Mouse (Mus musculus): ENCODE results near the gene Commd1. TPM values are rescaled to one million over a fixed set of nuclear protein-coding genes. Genes with fewer than 3 reads are reported as not detected.
A peak's percentile ranks its signal among the peaks of the same experiment; 100 is the strongest.

Gene Commd1
- total and polyA plus RNA-seq, 2 experiments from 2014 or later, result 44.0 to 207 TPM

GRCm38 (mm10) chr11:23007166-23007480 is 24.9 kb upstream of the Commd1 start:
- Histone ChIP-seq H3K4me1 (ENCODE audit: insufficient read depth) (no peaks in the 10 kb centered on the region), H3K4me2 (ENCODE audit: low read depth) (peak overlapping the region; percentile 81), H3K9ac (peak overlapping the region; percentile 77), H3K9me3 (ENCODE audit: low read length) (no peaks in the 10 kb centered on the region), H3K36me3 (ENCODE audit: insufficient read depth) (peaks cover 26% of the 10 kb centered on the region), H3K4me3 (ENCODE audit: low read depth, low read length) (peak overlapping the region; percentile 55), H3K27ac (ENCODE audit: low read depth, low read length) (peak overlapping the region; percentile 92), H3K27me3 (ENCODE audit: insufficient read depth, low read length) (no peaks in the 10 kb centered on the region)
- DNase-seq (no peak), ATAC-seq (no peak; the same call in 1 of the 2 replicates)
- 6% methylated on average over 6 of the region's 6 CpGs for WGBS
- TF ChIP-seq CTCF (IDR thresholded peaks at IDR 0.05; ENCODE audit: low read depth), result no peak

GRCm38 (mm10) chr11:23005276-23005675 is 23.1 kb upstream of the Commd1 start:
- Histone ChIP-seq H3K27ac (ENCODE audit: low read depth, low read length) (no peak overlapping the region), H3K9ac (no peak overlapping the region), H3K9me3 (ENCODE audit: low read length) (no peaks in the 10 kb centered on the region), H3K4me3 (ENCODE audit: low read depth, low read length) (no peak overlapping the region), H3K4me2 (ENCODE audit: low read depth) (no peak overlapping the region), H3K36me3 (ENCODE audit: insufficient read depth) (peaks cover 42% of the 10 kb centered on the region), H3K4me1 (ENCODE audit: insufficient read depth) (no peaks in the 10 kb centered on the region), H3K27me3 (ENCODE audit: insufficient read depth, low read length) (no peaks in the 10 kb centered on the region)
- 90% methylated on average over 1 of the region's 1 CpGs for WGBS
- ATAC-seq (no peak), DNase-seq (no peak)
- no peak for TF ChIP-seq CTCF (IDR thresholded peaks at IDR 0.05; ENCODE audit: low read depth)

DNA sequence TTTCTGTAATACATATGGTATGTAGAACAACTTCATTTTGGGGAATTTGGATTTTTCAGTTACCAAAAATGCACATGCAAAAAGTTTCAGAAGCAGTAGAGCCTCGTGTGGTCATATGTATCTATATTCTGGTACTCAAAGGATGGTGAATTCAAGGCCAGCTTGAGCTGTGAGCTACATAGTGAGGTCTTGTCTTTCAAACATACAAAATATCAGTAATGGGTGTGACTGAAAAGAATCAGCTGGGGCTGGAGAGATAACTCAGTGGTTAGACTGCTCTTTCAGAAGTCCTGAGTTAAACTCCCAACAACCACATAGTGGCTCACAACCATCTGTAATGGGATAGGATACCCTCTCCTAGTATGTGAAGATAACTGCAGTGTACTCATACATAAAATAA is 16.1 kb upstream of the Commd1 start:
- WGBS, result 75% methylated on average over 1 of the region's 1 CpGs
- Histone ChIP-seq H3K4me3 (ENCODE audit: low read depth, low read length) (no peak overlapping the region), H3K4me1 (ENCODE audit: insufficient read depth) (no peaks in the 10 kb centered on the region), H3K4me2 (ENCODE audit: low read depth) (no peak overlapping the region), H3K9me3 (ENCODE audit: low read length) (no peaks in the 10 kb centered on the region), H3K27ac (ENCODE audit: low read depth, low read length) (no peak overlapping the region), H3K27me3 (ENCODE audit: insufficient read depth, low read length) (no peaks in the 10 kb centered on the region), H3K36me3 (ENCODE audit: insufficient read depth) (peaks cover 74% of the 10 kb centered on the region), H3K9ac (no peak overlapping the region)
- ATAC-seq (no peak), DNase-seq (no peak)
- TF ChIP-seq CTCF (IDR thresholded peaks at IDR 0.05; ENCODE audit: low read depth), result no peak

DNA sequence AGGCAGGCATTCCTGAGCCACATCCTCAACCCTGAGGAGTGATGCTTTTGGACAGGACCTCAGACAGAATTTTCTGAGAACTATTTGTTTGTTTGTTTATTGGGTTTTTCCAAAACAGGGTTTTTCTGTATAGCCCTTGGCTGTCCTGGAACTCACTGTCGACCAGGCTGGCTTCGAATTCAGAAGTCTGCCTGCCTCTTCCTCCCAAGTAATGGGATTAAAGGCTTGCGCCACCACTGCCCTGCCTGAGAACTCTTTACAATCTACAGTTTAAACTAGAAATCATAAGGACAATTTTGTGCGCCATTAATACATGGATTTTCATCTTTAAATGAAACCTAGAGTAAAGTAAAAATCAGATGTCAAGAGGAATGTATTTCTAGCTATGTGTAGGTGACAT is 13.3 kb upstream of the Commd1 start:
- Histone ChIP-seq H3K4me3 (ENCODE audit: low read depth, low read length) (no peak overlapping the region), H3K9me3 (ENCODE audit: low read length) (no peaks in the 10 kb centered on the region), H3K4me1 (ENCODE audit: insufficient read depth) (peaks cover 4% of the 10 kb centered on the region; the same call in 1 of the 2 replicates), H3K27me3 (ENCODE audit: insufficient read depth, low read length) (no peaks in the 10 kb centered on the region), H3K9ac (no peak overlapping the region), H3K4me2 (ENCODE audit: low read depth) (no peak overlapping the region), H3K27ac (ENCODE audit: low read depth, low read length) (no peak overlapping the region), H3K36me3 (ENCODE audit: insufficient read depth) (peaks cover 54% of the 10 kb centered on the region)
- DNase-seq (no peak), ATAC-seq (no peak)
- 93% methylated on average over 4 of the region's 4 CpGs for WGBS
- TF ChIP-seq CTCF (IDR thresholded peaks at IDR 0.05; ENCODE audit: low read depth), result no peak

DNA sequence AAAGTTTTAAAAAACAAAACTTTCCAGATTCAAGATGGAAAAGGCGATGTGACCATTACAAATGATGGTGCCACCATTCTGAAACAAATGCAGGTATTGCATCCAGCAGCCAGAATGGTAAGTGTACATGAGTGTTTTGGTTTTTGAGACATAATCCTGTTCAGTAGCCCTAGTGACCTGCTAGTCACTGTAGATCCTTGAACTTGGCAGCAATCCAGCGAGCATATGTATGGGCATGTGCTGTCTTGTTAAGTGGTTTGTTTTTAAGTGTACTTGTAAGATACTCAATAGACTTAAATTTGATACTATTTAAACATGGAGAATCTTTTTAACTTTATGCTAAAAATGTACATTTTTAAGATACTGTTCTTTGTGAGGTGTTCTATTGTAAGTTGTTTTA is 12.1 kb upstream of the Commd1 start:
- peaks cover 43% of the 10 kb centered on the region for H3K36me3 ChIP-seq (ENCODE audit: insufficient read depth)
- peak; percentile 6 for DNase-seq

DNA sequence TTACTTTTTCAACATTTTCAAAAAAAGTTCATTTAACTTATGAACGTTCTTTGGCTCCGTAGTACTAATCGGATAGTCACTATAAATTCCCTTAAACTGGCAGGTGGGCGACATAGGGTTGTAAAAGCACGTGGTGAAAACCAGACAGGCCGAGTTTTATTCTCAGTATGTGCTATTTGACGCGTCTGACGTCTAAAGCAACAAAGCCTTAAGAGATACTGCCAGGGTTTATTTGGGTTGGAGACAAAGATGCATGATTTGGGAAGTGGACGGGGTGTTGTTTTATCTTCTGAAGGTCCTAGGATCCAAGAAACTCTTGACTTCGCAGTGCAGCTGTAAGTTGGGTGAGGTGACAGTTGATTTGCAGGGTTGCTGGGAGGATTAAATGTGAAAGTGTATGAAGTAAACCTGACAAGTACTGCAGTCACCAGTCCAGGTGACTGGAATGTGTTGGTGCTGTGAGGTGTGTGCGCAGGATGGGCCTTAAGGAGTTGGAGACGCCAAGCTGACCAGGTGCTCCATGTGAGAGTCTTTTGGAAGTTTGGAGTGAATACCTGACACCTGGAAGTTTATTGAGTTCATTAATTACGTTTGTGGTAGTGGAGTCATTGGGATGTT is 9.1 kb upstream of the Commd1 start:
- 11% methylated on average over 14 of the region's 14 CpGs for WGBS
- 0 out of 2 replicates have a peak overlapping the region, but pooled peaks have one; percentile 93 for H3K27ac ChIP-seq (ENCODE audit: low read depth, low read length)
- no peaks in the 10 kb centered on the region for H3K27me3 ChIP-seq (ENCODE audit: insufficient read depth, low read length)
- ATAC-seq (no peak), DNase-seq (no peak)
- peaks cover 4% of the 10 kb centered on the region; the same call in 1 of the 2 replicates for H3K4me1 ChIP-seq (ENCODE audit: insufficient read depth)
- peak overlapping the region; percentile 73 for H3K4me3 ChIP-seq (ENCODE audit: low read depth, low read length)
- TF ChIP-seq CTCF (IDR thresholded peaks at IDR 0.05; ENCODE audit: low read depth), result no peak
- H3K4me2 ChIP-seq (ENCODE audit: low read depth), result peak overlapping the region; percentile 70
- H3K36me3 ChIP-seq (ENCODE audit: insufficient read depth), result peaks cover 22% of the 10 kb centered on the region
- no peaks in the 10 kb centered on the region for H3K9me3 ChIP-seq (ENCODE audit: low read length)
- peak overlapping the region; percentile 83 for H3K9ac ChIP-seq

More for the DNA sequence above, 12.1 kb upstream of the Commd1 start:
- Histone ChIP-seq H3K27ac (ENCODE audit: low read depth, low read length) (no peak overlapping the region), H3K4me2 (ENCODE audit: low read depth) (no peak overlapping the region), H3K4me1 (ENCODE audit: insufficient read depth) (peaks cover 4% of the 10 kb centered on the region; the same call in 1 of the 2 replicates), H3K27me3 (ENCODE audit: insufficient read depth, low read length) (no peaks in the 10 kb centered on the region), H3K9ac (no peak overlapping the region), H3K4me3 (ENCODE audit: low read depth, low read length) (no peak overlapping the region), H3K9me3 (ENCODE audit: low read length) (no peaks in the 10 kb centered on the region)
- ATAC-seq, result no peak
- TF ChIP-seq CTCF (IDR thresholded peaks at IDR 0.05; ENCODE audit: low read depth), result no peak
- WGBS, result 84% methylated on average over 2 of the region's 2 CpGs

GRCm38 (mm10) chr11:22990393-22991126 is 8.4 kb upstream of the Commd1 start, which contains the start of gene Cct4:
TSS of gene Cct4 (plus strand) at chr11:22990519.
- Histone ChIP-seq H3K27ac (ENCODE audit: low read depth, low read length) (peak within 1 kb of the TSS; percentile 93), H3K27me3 (ENCODE audit: insufficient read depth, low read length) (no peaks in the 10 kb centered on the region), H3K9ac (peak within 1 kb of the TSS; percentile 83), H3K4me1 (ENCODE audit: insufficient read depth) (peaks cover 4% of the 10 kb centered on the region; the same call in 1 of the 2 replicates), H3K4me2 (ENCODE audit: low read depth) (peak within 1 kb of the TSS; percentile 70), H3K4me3 (ENCODE audit: low read depth, low read length) (peak within 1 kb of the TSS; percentile 73), H3K36me3 (ENCODE audit: insufficient read depth) (peaks cover 17% of the 10 kb centered on the region), H3K9me3 (ENCODE audit: low read length) (no peaks in the 10 kb centered on the region)
- under 1% methylated on average over 63 of the region's 66 CpGs for WGBS
- ATAC-seq (peak; percentile 99), DNase-seq (peak; percentile 95)
- TF ChIP-seq CTCF (IDR thresholded peaks at IDR 0.05; ENCODE audit: low read depth), result 0 out of 2 replicates have a peak, but pooled peaks have one; percentile 1
